Mouse (Mus musculus) spleen, adult 2 months (tissue): ENCODE measurements around the gene Pim1.

Source experiments
- CTCF ChIP-seq: fragments of 200-500 bp; IDR thresholded peaks from 2 replicates; pipeline ENCODE4 v1.5.1; 2011; ENCODE audit warnings: mild to moderate bottlenecking, inconsistent platforms; ENCODE audit not compliant: insufficient read depth, insufficient read length, insufficient replicate concordance; ENCODE audit errors: extremely low read depth
- POLR2A ChIP-seq: fragments of 200-500 bp; IDR thresholded peaks from 2 replicates; pipeline ENCODE4 v1.6.1; 2011; ENCODE audit warnings: low read depth, low read length, inconsistent platforms

DNA sequence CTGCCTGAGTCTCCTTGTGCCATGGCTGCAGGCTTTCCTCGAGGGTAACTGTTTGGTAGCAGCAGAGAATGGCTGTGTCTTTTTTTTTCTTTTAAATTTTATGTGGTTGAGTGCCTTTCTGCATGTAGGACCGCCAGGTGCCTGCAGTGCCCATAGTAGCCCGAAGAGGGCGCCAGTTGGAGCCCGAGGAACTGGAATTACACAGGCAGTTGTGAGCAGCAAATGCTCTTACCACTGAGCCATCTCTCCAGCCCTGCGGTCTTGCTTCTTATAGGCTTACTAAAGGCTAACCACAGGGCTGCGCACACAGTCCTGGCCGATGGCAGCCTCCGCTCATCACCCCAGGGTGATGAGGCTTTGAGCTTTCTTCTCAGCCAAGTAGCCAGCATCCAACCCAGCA lies 40.7 kb downstream of the Pim1 start:
- TF ChIP-seq POLR2A (no peak), CTCF (0 out of 2 replicates have a peak, but pooled peaks have one; percentile 7)
